Mouse (Mus musculus): ENCODE data around the gene Slc25a10. TPM values are rescaled to one million over a fixed set of nuclear protein-coding genes. Genes with fewer than 3 reads are reported as not detected.

The Slc25a10 gene
- total and polyA plus RNA-seq, 3 experiments, result 52.0 to 53.6 TPM; not detected in 1

- H3K36me3 ChIP-seq (ENCODE audit: control insufficient read depth in 1 of 2, insufficient read depth in 2 of 2, low read length in 2 of 2), result peaks cover 0 to 18% of the 10 kb centered on the region in 2 experiments; a peak in 2 of 4 replicates
- no peak overlapping the region for H3K9ac ChIP-seq (ENCODE audit: control insufficient read depth, low read depth, low read length, poor library complexity, severe bottlenecking)
- H3K27me3 ChIP-seq (ENCODE audit: control insufficient read depth in 1 of 2, insufficient read depth in 2 of 2, low read length in 2 of 2), result no peaks in the 10 kb centered on the region
- no peaks in the 10 kb centered on the region for H3K9me3 ChIP-seq (replicated peaks; ENCODE audit: insufficient read depth, low read length)
- no peak overlapping the region for H3K4me3 ChIP-seq (ENCODE audit: control insufficient read depth in 1 of 2, insufficient read depth in 1 of 2, low read depth in 2 of 2, low read length in 2 of 2)
- peaks cover 16 to 25% of the 10 kb centered on the region in 2 experiments for H3K4me1 ChIP-seq (ENCODE audit: control insufficient read depth in 1 of 2, insufficient read depth in 2 of 2, low read length in 2 of 2)
- H3K79me2 ChIP-seq (ENCODE audit: control insufficient read depth, insufficient read depth, low read length, poor library complexity), result no peaks in the 10 kb centered on the region
- no peak overlapping the region for H3K27ac ChIP-seq (ENCODE audit: control insufficient read depth, low read depth, low read length)
- DNase-seq (ENCODE audit: low read depth, low spot score), result no peak
- TF ChIP-seq CTCF (IDR thresholded peaks at IDR 0.05 in 2 of 3, conservative IDR thresholded peaks at IDR 0.05 in 1 of 3; ENCODE audit: control insufficient read depth in 1 of 3, insufficient read depth in 1 of 3, low read depth in 2 of 3, low read length in 3 of 3, poor library complexity in 1 of 3, severe bottlenecking in 1 of 3) (peak in 1 of 3 experiments; percentile 18; a peak in 1 of 6 replicates), GATA1 (IDR thresholded peaks at IDR 0.05; ENCODE audit: low read depth, low read length) (no peak)
These were observed 48.8 kb upstream of the Slc25a10 start for GRCm38 (mm10) chr11:120442765-120443280.

DNA sequence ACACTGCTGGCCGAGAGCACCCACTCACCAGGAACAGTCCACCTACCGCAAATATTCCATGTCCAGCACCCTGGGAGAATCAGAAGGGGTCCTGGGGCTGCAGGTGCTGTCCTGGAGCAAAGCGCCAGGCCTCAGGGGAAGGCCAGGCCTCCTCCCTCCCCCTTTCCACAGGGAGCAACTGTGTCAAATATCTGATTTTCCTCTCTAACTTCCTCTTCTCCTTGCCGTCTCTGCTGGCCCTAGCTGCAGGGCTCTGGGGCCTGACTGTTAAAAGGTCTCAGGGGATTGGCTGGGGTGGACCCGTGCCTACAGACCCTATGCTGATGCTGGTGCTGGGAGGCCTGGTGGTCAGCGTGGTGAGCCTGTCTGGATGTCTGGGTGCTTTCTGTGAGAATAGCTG is 47.5 kb upstream of the Slc25a10 start:
- Histone ChIP-seq H3K9ac (ENCODE audit: control insufficient read depth, low read depth, low read length, poor library complexity, severe bottlenecking) (no peak overlapping the region), H3K27me3 (ENCODE audit: control insufficient read depth in 1 of 2, insufficient read depth in 2 of 2, low read length in 2 of 2) (no peaks in the 10 kb centered on the region), H3K4me3 (ENCODE audit: control insufficient read depth in 1 of 2, insufficient read depth in 1 of 2, low read depth in 2 of 2, low read length in 2 of 2) (no peak overlapping the region), H3K79me2 (ENCODE audit: control insufficient read depth, insufficient read depth, low read length, poor library complexity) (no peaks in the 10 kb centered on the region), H3K36me3 (ENCODE audit: control insufficient read depth in 1 of 2, insufficient read depth in 2 of 2, low read length in 2 of 2) (peaks cover 0 to 18% of the 10 kb centered on the region in 2 experiments; a peak in 2 of 4 replicates), H3K27ac (ENCODE audit: control insufficient read depth, low read depth, low read length) (no peak overlapping the region), H3K4me1 (ENCODE audit: control insufficient read depth in 1 of 2, insufficient read depth in 2 of 2, low read length in 2 of 2) (peaks cover 21 to 32% of the 10 kb centered on the region in 2 experiments), H3K9me3 (replicated peaks; ENCODE audit: insufficient read depth, low read length) (no peaks in the 10 kb centered on the region)
- TF ChIP-seq NELFE (IDR thresholded peaks at IDR 0.05; ENCODE audit: low read depth, low read length), result no peak
- TF ChIP-seq ELF1 (IDR thresholded peaks at IDR 0.05; ENCODE audit: low read depth, low read length), result no peak
- TF ChIP-seq CHD1 (IDR thresholded peaks at IDR 0.05; ENCODE audit: low read depth, low read length), result no peak
- TF ChIP-seq EP300 (IDR thresholded peaks at IDR 0.05; ENCODE audit: low read depth in 1 of 2, low read length in 2 of 2), result peak in 1 of 2 experiments; percentile 52; a peak in 2 of 4 replicates
- 0 out of 2 replicates have a peak, but pooled peaks have one; percentile 23 for TF ChIP-seq MAZ (IDR thresholded peaks at IDR 0.05; ENCODE audit: low read depth, low read length)
- no peak for TF ChIP-seq GATA1 (IDR thresholded peaks at IDR 0.05; ENCODE audit: low read depth, low read length)
- no peak for TF ChIP-seq SIN3A (IDR thresholded peaks at IDR 0.05; ENCODE audit: low read length)
- no peak for TF ChIP-seq BHLHE40 (IDR thresholded peaks at IDR 0.05; ENCODE audit: borderline replicate concordance, low read depth, low read length)
- TF ChIP-seq MAX (IDR thresholded peaks at IDR 0.05; ENCODE audit: low read length), result no peak
- peak; percentile 67 for TF ChIP-seq RCOR1 (IDR thresholded peaks at IDR 0.05; ENCODE audit: low read depth, low read length)
- DNase-seq (ENCODE audit: low read depth, low spot score), result peak; percentile 68

DNA sequence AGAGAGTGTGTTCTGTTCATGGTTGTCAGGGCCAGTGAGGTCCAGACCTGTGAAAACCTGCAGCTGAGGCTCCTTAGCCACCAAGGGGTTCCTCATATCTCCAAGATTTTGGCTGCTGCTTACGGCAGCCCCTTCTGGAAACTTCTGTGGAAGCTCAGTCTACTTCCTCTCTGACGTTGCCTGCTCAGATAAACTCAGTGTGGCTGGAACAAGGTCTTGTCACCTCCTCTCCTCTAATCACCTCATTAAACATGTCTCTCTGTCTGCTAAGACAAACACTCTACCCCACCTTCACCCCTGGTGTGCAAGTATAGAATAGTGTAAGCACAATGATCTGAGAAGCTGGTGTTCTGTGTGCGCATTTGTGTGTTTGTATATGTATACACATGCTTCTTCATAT is 46.2 kb upstream of the Slc25a10 start:
- H3K79me2 ChIP-seq (ENCODE audit: control insufficient read depth, insufficient read depth, low read length, poor library complexity), result no peaks in the 10 kb centered on the region
- no peaks in the 10 kb centered on the region for H3K27me3 ChIP-seq (ENCODE audit: control insufficient read depth in 1 of 2, insufficient read depth in 2 of 2, low read length in 2 of 2)
- peaks cover 0 to 18% of the 10 kb centered on the region in 2 experiments; a peak in 2 of 4 replicates for H3K36me3 ChIP-seq (ENCODE audit: control insufficient read depth in 1 of 2, insufficient read depth in 2 of 2, low read length in 2 of 2)
- H3K9ac ChIP-seq (ENCODE audit: control insufficient read depth, low read depth, low read length, poor library complexity, severe bottlenecking), result no peak overlapping the region
- no peak overlapping the region for H3K4me3 ChIP-seq (ENCODE audit: control insufficient read depth in 1 of 2, insufficient read depth in 1 of 2, low read depth in 2 of 2, low read length in 2 of 2)
- H3K27ac ChIP-seq (ENCODE audit: control insufficient read depth, low read depth, low read length), result no peak overlapping the region
- DNase-seq (ENCODE audit: low read depth, low spot score), result peak; percentile 86
- no peaks in the 10 kb centered on the region for H3K9me3 ChIP-seq (replicated peaks; ENCODE audit: insufficient read depth, low read length)
- peaks cover 21 to 32% of the 10 kb centered on the region in 2 experiments for H3K4me1 ChIP-seq (ENCODE audit: control insufficient read depth in 1 of 2, insufficient read depth in 2 of 2, low read length in 2 of 2)
- TF ChIP-seq MAX (IDR thresholded peaks at IDR 0.05; ENCODE audit: low read length) (no peak), MEF2A (IDR thresholded peaks at IDR 0.05; ENCODE audit: extremely low read depth, insufficient replicate concordance, low read depth, low read length, poor library complexity, severe bottlenecking) (no peak), CHD2 (IDR thresholded peaks at IDR 0.05; ENCODE audit: low read length) (no peak), RCOR1 (IDR thresholded peaks at IDR 0.05; ENCODE audit: low read depth, low read length) (peak; percentile 54), ZC3H11A (IDR thresholded peaks at IDR 0.05; ENCODE audit: low read depth, low read length) (no peak), MYC (IDR thresholded peaks at IDR 0.05; ENCODE audit: low read depth, low read length) (no peak), ETS1 (IDR thresholded peaks at IDR 0.05; ENCODE audit: low read depth, low read length) (0 out of 2 replicates have a peak, but pooled peaks have one; percentile 40), MYB (IDR thresholded peaks at IDR 0.05; ENCODE audit: low read depth, low read length) (no peak), CHD1 (IDR thresholded peaks at IDR 0.05; ENCODE audit: low read depth, low read length) (no peak), HCFC1 (IDR thresholded peaks at IDR 0.05; ENCODE audit: low read depth, low read length) (no peak), ZNF384 (IDR thresholded peaks at IDR 0.05; ENCODE audit: low read depth, low read length) (peak; percentile 41; the same call in 1 of the 2 replicates), ZKSCAN1 (IDR thresholded peaks at IDR 0.05; ENCODE audit: low read depth, low read length) (no peak), MAFK (IDR thresholded peaks at IDR 0.05; ENCODE audit: borderline replicate concordance, low read depth, low read length) (no peak), MXI1 (IDR thresholded peaks at IDR 0.05; ENCODE audit: low read depth, low read length) (peak; percentile 66; the same call in 1 of the 2 replicates), RAD21 (IDR thresholded peaks at IDR 0.05; ENCODE audit: low read depth, low read length) (no peak), EP300 (IDR thresholded peaks at IDR 0.05; ENCODE audit: low read depth in 1 of 2, low read length in 2 of 2) (peak; percentile 26 to 59; a peak in 3 of 4 replicates), TBP (IDR thresholded peaks at IDR 0.05; ENCODE audit: low read depth, low read length) (0 out of 2 replicates have a peak, but pooled peaks have one; percentile 15), GATA1 (IDR thresholded peaks at IDR 0.05; ENCODE audit: low read depth, low read length) (peak; percentile 81)

Data from MEL (cell line).